Mouse (Mus musculus) G1E-ER4 (cell line): ENCODE measurements around the gene Ispd. TPM values are rescaled to one million over a fixed set of nuclear protein-coding genes. Genes with fewer than 3 reads are reported as not detected.

Source experiments
- GATA1 ChIP-seq: IDR thresholded peaks from one replicate; pipeline ENCODE4 v1.8.0; 2012; ENCODE audit warnings: low read length, inconsistent platforms
- polyA plus RNA-seq: library from polyadenylated mRNA; stranded (reverse); fragments of >175 nt; gene quantifications from 2 replicates; pipeline ENCODE4 v1.2.3, GENCODE M21; 2012

Gene Ispd
- polyA plus RNA-seq, result 0.90 and 1.7 TPM in 2 replicates

- TF ChIP-seq GATA1, result no peak
Measured at GRCm38 (mm10) chr12:36381441-36382340, at the start of gene Ispd, which contains the start of gene D630036H23Rik. Gene Ispd (plus strand): TSS chr12:36381450. Gene D630036H23Rik (minus strand): TSS chr12:36382181.

GRCm38 (mm10) chr12:36332676-36333075 is 48.6 kb upstream of the Ispd start:
- TF ChIP-seq GATA1, result no peak

- no peak for TF ChIP-seq GATA1
Measured at GRCm38 (mm10) chr12:36333837-36334281, 47.4 kb upstream of the Ispd start.

GRCm38 (mm10) chr12:36344131-36344530 is 37.1 kb upstream of the Ispd start:
- TF ChIP-seq GATA1, result no peak

- TF ChIP-seq GATA1, result no peak
Measured at GRCm38 (mm10) chr12:36360064-36360463, 21.2 kb upstream of the Ispd start.

- TF ChIP-seq GATA1, result no peak
Measured at GRCm38 (mm10) chr12:36360693-36361092, 20.6 kb upstream of the Ispd start.

- no peak for TF ChIP-seq GATA1
Measured at GRCm38 (mm10) chr12:36364013-36364412, 17.2 kb upstream of the Ispd start.

- TF ChIP-seq GATA1, result no peak
Measured at GRCm38 (mm10) chr12:36373237-36373998, 7.8 kb upstream of the Ispd start.

GRCm38 (mm10) chr12:36380254-36380653 is 996 bp upstream of the Ispd start:
- TF ChIP-seq GATA1, result no peak

GRCm38 (mm10) chr12:36380806-36381205 is 444 bp upstream of the Ispd start:
- no peak for TF ChIP-seq GATA1

- no peak for TF ChIP-seq GATA1
Measured at GRCm38 (mm10) chr12:36385386-36385785, 4.1 kb downstream of the Ispd start.

- no peak for TF ChIP-seq GATA1
Measured at GRCm38 (mm10) chr12:36386991-36387390, 5.7 kb downstream of the Ispd start.

- no peak for TF ChIP-seq GATA1
Measured at GRCm38 (mm10) chr12:36395115-36395514, 13.9 kb downstream of the Ispd start.

GRCm38 (mm10) chr12:36423677-36424076 is 42.4 kb downstream of the Ispd start:
- TF ChIP-seq GATA1, result no peak

- TF ChIP-seq GATA1, result no peak
Measured at GRCm38 (mm10) chr12:36425258-36425657, 44.0 kb downstream of the Ispd start.
